Mouse (Mus musculus) CD4-positive helper T cell, adult 2 months (primary cell): ENCODE measurements around the gene Csnka2ip.
A peak's percentile ranks its signal among the peaks of the same experiment; 100 is the strongest.

Experiments used
- DNase-seq: peaks from one replicate; pipeline ENCODE4 v3.0.0-alpha.2; 2012; ENCODE audit warnings: low read depth, missing footprints, low spot score

Gene Csnka2ip

GRCm38 (mm10) chr16:64602308-64602707, at the start of gene Csnka2ip:
Gene Csnka2ip (minus strand): TSS chr16:64602408.
- DNase-seq: no peak

GRCm38 (mm10) chr16:64649594-64650290, 47.5 kb upstream of the Csnka2ip start:
- no peak for DNase-seq

DNA sequence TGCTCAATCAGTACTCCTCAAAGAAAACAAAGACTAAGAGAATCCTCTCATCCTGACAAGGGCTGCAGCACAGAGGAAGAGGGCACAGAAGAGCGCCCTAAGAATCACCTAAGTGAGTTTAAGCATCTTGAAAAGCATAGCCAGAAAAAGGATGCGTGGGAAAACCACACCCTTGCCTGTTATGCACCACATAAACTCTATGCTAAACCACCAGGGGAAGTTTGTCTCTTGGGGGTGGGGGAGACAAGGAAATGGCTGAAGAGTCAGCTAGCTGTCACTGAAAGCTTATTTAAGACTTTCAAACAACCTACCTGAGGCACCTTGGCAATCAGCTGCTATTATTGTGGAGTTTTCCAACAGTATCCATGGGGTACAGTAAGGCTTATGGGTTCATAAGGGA, 45.6 kb upstream of the Csnka2ip start:
- peak; percentile 21 for DNase-seq

- no peak for DNase-seq
Observed at GRCm38 (mm10) chr16:64635110-64635509, 32.9 kb upstream of the Csnka2ip start.

DNA sequence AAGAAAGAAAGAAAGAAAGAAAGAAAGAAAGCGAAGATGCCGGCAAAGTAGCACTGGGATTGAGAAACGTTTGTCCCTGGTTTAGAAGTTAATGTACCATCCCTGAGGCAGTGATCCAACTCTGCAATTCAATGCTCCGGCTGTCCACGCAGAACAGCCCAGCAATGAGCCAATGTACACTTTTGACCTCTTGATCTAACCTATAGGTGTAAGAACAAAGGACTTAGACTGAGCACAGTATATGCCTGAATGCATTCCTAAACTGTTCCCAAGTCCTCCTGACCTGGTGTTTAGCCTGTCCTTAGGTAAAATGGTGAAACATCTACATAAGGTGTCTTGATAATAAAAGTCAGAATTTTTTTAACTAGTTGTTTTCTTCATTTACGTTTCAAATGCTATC, 17.9 kb upstream of the Csnka2ip start:
- no peak for DNase-seq

DNA sequence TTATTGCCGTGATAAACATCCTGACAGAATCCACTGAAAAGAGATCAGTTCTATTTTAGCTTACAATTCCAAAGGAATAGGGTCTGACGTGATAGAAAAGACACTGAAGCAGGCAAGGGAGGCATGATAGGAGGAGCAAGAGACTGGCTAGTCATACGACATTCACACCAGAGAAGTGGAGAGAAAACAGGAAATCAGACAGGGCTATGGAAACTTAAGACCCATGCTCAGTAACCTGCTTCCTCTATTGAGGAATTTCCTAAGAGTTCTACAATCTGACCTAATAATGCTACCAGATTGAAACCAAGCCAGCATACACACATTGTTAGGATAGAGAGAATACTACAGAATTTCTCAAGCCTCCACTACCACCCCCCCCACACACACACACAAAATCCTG, 12.4 kb upstream of the Csnka2ip start:
- DNase-seq: no peak

DNA sequence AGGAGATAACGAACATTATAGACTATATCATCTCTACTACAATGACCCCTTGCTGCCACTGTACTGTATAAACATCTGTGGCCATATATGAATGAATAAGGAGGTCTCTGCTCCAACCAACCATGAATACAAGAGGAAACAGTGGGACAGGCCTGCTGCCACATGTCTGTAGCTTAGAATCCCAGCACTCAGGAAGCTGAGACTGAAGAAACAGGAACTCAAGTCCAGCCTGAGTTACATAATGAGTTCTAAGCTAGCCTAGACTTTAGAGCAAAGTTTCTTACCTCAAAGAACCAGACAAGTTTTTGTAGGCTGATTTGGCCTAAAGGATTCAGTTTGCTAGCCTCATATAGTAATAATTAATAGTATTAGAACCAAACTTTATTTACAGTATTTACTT, 5.6 kb upstream of the Csnka2ip start:
- DNase-seq: no peak

GRCm38 (mm10) chr16:64586825-64587224, 15.4 kb downstream of the Csnka2ip start:
- DNase-seq: no peak

DNA sequence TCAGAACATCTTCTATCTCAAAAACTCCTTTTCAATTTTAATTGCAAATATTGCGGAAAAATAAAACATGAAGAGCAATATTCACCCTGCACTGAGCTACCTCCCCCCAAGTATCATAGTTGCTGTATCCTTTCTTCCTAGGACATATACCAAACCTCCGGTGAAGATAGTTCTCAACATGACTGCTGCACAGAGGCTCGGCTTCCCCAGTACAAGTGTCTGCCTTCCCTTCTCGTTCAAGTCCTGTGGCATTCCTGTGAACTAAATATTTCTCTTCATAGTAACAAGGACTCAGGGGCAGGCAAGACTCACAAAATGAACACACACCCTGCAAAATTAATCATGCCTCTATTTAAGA, 16.0 kb downstream of the Csnka2ip start:
- no peak for DNase-seq

- DNase-seq: no peak
Observed at GRCm38 (mm10) chr16:64585599-64586261, 16.5 kb downstream of the Csnka2ip start.

- DNase-seq: no peak
Observed at GRCm38 (mm10) chr16:64584591-64584990, 17.6 kb downstream of the Csnka2ip start.

DNA sequence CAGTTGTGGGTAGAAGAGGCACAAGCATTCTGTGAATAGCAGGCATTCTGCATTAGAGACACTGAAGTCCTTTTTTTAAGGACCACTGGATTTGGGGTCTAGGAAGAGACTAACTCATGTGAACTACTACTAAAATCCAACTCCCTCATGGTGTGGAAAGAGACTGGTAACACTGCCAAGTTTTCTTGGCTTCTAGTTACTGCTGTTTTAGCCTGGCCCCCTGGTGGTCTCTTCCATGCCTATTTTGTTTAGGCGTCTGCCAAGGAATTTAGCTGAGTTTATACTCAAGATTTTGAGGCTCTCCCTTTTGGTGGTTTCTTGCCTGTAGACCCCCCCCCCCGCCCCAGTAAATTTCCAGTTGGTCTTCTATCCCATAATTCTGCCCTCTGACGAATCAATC, 18.8 kb downstream of the Csnka2ip start:
- no peak for DNase-seq

DNA sequence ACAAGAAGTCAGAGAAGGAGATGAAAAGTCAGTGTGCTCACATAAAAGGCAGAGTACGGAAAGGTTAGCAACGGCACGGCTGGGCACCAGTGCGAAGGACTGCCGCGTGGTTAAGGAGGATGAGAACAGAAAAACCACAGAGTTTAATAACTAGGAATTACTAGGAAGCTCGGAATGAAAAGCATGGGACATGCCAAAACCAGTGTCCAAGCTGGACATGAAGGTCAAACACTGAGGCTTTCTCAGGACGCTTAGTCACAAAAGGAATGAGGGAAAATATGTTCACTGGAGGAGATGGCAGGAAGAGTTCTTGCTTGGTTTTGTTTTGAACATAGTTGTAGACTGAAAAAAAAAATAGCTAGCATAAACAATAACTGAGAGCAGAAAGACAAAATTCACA, 32.7 kb downstream of the Csnka2ip start:
- DNase-seq: no peak

DNA sequence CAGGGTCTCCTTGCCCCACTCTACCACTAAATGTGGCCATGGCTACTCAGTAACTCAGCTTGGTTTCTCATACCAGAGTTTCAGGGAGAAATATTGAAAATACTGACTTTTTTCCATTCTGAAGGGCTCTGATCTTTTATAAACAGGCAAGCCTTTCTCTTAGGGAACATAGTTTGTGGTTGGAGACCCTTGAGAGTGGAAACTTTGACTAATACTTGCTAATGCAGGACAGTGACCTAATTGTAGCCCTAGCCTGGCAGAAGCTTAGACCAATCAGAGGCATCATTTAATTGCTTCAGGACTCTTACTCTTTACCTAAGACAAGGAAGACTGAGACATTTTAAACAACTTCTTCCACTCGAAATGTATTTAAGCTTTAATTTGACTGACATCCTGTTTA, 39.1 kb downstream of the Csnka2ip start:
- DNase-seq: no peak

GRCm38 (mm10) chr16:64558518-64558917, 43.7 kb downstream of the Csnka2ip start:
- no peak for DNase-seq

GRCm38 (mm10) chr16:64526883-64527282, 75.3 kb downstream of the Csnka2ip start:
- no peak for DNase-seq

- no peak for DNase-seq
Observed at GRCm38 (mm10) chr16:64524051-64524645, 78.1 kb downstream of the Csnka2ip start.

DNA sequence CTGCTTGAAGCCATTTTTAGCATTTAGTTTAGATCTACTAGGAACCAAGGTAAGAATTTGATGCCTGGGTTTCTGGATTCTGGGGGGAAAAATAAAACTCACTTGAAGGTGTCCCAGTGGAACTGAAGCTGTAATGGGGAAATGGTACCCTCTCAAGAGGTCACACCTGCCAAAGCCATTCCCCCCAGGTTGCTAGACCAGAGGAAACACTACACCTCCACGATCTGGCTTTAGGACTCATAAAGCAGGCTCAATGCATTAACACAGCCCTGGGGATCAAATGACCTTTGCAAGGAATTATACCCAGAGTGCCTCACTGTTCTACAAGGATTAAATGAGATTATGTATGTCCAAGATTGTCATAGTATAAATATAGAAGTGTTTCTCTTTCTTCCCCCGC, 88.8 kb downstream of the Csnka2ip start:
- no peak for DNase-seq
